Mouse (Mus musculus) CD8-positive naive resting alpha-beta T cell, adult 2 months (primary cell): ENCODE data around the gene Cpvl.

Experiments used
- DNase-seq, 2 experiments: peaks; one replicate each; pipeline ENCODE4 v3.0.0; 2022; ENCODE audit warnings: low read depth in 2 of 2, low spot score in 2 of 2

Gene Cpvl

DNA sequence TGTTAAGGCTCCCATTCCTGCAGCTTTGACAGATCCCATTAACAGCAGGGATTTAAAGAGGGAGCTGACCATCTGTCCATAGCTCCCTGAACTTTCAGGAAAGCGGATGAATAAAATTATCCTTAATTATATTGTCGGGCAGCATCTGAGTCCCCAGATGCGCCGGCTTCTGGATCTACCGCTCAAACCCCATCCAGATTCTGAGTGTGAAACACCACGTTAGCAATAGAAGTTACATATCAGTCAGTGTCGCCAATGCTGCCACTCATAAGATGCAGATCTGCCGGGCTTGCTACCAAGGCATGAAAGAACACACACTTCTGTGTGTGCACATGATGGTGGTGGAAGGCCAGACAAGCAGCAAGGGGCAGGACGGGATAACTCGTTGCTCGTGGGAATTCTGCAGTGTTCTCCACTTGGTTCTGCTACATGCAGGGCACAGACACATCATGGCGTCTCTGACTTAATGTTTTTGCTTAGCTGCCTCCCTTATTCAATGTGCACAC lies 6.2 kb downstream of the Cpvl start:
- no peak for DNase-seq

DNA sequence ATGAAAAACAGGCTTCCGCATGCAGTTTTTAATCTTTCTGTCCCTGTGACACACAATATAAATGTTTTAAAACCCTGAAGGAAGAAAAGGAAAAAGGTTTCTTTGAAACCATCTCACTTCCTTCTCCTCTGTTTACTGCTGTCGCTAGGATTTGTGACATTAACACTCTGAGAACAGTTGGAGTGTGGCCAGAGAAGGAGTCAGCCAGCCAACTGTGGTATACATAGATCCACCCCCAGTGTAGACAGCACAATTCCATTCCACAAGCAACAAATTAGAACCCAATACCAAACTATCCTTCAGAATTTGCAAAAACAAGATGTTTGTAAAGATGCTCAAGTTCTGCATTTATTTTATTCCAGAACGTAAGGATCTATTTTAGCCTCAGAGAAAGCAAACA lies 6.7 kb downstream of the Cpvl start:
- no peak for DNase-seq

DNA sequence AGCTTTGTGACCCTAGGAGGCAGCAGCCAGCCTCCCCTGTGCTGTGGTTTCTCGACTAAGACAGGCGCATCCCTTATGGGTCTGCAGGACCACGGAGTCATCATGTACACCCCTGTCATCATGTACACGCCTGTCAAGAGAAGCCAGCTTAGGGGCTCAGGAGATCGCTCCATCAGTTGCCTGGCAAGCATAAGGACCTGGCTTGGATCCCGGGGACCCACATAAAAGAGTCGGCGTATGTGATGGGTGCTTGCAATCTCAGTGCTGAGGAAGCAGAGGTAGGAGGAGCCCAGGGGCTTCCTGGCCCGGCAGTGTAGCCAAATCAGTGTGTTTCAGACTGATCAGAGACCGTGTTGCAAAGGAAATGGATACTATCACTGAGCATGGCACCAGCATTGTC lies 9.4 kb downstream of the Cpvl start:
- no peak for DNase-seq

DNA sequence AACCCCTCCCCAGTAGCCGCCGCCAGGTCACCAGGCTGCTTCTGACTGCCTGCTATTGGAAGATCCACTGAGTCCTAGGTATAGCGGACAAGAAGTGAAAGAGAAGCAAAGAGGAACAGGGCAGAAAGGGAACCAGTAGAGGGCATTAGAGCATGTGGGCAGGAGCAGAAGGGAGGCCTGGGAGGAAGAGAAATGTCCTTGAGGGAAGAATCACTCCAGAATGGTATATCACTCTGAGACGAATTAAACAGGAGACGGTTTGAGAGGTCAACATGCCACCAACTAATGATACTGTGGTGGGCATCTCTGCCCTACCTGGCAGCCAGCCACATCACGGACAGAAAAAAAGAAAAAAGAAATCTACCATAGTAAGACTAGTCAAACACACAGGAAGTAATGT lies 9.9 kb downstream of the Cpvl start:
- no peak for DNase-seq

DNA sequence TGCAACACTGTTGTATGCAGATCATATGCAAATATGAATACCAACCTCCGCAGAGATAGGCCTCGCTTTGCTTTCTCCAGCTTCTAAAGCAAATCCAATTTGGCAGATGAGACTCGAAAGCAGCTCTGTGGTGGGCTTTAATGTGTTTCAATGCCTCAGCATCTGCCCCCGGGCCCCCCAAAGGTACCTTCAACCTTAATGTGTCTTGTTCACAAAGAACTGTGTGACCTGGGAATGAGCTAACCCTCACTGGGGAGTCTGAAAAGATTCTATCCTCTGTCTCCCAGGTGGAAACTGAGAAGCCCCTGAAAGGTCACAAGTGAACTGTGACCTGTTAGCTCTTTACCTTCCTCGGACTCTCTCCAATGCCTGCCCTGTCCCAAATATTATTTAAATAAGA lies 11.9 kb downstream of the Cpvl start:
- no peak for DNase-seq

DNA sequence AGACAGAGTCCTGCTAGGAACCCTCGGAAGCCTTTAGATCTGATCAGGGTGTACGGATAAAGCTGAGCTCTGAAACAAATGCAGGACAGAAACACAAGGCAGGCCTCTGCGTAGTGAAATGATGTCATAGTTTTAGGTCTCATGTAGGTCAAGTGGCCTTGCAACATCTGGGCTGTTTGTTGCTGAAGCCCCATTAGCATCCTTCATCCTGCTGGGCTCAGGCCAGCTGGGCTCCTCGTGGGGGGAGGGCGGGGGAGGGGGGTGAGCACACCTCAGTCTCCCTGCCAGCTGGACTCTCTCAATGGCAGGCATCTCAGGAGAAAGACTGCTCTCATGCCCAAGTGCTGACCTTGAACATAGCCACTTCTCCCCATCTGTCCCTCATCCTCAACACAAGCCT lies 12.6 kb downstream of the Cpvl start:
- DNase-seq, result no peak

DNA sequence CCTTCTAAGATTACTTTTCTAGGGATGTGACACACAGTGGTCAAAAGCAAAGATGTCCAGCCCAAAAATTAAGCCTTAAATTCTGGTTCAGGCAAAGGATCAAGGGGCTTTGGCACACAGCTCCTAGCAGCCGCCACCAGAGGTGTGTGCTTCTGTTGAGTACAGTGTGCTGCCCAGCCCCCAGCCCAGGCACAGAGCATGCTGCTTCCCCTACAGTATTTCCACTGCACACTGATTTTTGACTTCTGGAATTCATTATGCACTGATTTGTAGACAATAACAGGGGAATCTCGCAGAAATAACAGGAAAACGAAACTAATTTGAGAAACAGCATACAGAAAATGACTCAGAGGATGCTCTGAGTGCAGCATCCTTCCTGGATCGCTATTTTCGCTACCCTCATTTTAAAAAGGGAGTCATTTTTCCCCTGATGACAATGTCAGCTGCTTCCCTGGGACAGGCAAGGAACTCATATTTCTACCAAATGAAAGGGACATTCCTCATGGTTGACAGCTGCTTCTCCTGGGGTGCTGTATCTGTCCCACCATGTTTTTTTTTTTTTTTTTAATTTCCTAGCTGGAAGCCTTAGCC lies 14.5 kb downstream of the Cpvl start:
- no peak for DNase-seq

DNA sequence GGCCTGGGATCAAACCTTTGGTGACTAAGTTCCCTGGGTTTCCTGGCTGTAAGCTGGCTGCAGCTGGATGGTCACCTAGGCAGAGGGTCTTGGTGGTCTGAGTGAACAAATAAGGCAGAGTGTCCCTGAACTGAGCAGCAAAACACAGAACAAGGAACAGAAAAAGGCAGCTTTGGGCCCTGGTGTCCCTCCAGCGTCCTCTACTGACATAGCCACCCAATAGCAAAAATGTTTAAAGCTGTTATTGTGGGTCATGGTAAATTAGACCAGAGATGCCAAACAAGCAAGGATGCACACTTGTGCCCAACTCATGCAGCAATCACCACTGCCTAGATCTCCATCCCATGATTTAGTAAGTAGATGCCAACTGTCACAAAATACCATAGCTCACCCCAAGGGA lies 16.5 kb downstream of the Cpvl start:
- DNase-seq, result no peak

DNA sequence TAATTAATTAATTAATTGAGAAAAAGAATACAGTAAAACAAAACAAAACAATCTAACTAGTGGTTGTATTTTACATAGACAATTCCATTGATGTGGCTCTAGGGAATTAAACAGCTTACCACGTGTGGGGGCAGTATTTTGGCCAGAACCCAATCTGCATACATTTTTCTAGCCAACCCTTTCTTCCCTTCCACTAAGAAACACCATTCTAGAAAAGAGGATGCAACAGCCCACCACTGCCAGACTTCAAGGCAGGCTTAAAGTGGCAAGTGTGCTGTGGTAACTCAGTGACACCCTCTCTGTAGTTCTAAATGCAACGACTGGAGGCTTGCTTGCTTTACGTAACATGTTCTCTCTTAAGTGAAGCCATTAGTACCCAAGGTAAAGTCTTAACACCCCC lies 18.6 kb downstream of the Cpvl start:
- DNase-seq, result no peak

DNA sequence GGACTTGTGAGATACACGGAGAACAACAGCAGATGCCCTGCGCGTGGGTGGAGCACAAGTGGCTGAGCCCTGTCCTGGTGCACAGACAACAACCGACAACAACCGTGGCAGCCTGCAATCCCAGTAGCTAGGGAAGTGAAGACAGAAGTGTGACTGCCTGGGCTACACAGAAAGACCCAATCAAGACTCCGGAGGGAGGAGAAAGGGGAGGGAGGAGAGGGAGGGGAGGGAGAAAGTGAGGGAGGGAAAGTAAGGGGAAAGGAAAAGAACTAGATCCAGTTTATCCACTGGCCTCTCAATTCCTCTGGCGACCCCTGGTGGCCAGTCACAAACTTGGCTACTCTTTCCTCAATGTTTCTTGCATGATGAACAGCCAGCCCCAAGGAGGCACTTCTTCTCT lies 20.1 kb downstream of the Cpvl start:
- DNase-seq, result peak in 1 of 2 experiments; percentile 32

DNA sequence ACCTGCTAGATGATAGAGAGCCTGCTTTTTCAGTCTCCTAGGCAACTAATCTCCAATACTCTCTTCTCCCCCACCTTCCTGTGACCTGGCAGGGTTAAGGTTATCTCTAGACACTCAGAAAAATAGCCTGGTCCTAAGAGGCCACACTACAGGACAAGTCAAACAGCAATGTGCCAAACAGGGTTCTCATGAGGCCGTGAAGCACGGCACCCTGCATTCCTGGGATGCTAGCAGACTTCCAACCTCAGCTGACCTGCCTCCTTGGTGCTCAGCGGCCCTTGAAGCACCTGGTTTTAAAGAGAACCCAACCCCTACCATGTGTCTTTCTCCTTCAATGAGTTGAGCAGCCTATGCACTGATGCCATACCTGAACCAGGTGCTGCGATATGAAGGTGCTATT lies 22.0 kb downstream of the Cpvl start:
- no peak for DNase-seq

DNA sequence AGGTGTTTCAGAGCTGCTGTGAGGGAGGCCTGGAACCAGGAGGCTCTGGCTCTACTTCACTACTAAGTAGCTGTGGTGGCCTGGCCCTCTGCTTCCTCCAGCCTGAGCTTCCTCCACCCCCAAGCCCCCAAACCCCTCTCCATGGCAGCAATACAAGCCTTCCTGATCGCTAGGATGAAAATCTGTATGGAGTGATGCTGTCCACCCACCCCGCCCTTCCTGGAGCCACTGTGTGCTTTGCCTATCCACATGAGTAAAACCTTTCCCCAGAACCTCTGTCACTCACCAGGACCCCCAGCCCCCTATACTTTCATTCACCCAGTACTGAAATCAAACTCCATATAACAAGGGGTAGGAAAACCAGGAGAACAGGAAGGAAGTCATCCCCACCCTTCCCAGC lies 22.6 kb downstream of the Cpvl start:
- no peak for DNase-seq

DNA sequence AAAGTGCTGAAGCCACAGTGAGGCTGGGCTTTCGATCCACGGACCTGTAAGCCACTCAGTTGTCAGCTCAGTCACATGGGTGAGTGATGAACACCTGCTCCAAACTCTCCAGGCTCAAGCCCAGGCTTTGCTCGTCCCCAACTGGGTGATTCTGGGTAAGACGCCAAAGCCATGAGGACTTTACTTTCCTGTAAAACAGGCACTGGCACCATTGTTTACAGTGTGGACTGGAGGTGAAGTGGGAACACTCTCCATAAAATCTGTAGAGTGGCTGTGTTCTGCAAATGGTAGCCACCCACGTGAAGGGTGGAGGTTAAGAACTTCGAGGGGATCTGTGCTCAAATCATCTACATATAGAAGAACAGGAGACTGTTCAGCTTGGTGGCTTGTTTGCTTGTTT lies 23.2 kb downstream of the Cpvl start:
- DNase-seq, result no peak

DNA sequence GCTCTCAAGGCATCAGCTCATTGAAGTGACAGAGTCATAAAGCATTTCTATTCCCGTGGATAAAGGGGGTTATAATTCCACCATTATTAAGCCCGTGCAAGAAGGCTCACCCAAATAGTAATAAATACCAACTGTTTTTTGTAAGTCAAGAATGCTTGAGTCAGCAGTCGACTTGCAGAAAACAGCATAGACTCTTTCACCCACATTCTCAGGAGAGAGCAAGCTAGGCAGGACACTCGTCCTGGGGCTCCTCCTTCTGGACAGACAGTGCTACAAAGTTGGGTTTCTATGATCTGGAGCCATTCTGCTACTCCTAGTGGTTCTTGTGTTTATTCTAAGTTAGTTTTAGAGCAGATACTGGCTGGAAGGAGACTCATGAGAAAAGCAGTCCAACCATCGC lies 24.4 kb downstream of the Cpvl start:
- no peak for DNase-seq

DNA sequence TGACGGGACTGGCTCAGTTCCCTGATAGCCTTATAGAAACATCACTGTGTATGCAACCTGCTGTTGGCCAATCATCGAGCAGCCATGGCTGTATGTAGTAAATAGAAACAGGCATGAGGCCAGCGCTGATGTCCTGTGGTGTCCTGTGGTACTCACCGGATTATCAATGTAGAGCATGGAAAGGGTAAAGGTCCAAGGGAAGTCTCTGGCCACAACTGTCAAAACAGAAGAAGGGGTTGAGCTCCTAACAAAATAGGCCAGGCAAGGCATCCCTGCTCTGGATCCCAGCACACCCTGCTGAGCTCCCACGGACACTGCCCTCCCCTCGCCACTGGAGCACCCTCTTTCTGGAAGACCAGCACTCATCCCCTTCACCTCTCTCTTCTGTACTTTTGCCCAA lies 25.1 kb downstream of the Cpvl start:
- no peak for DNase-seq

DNA sequence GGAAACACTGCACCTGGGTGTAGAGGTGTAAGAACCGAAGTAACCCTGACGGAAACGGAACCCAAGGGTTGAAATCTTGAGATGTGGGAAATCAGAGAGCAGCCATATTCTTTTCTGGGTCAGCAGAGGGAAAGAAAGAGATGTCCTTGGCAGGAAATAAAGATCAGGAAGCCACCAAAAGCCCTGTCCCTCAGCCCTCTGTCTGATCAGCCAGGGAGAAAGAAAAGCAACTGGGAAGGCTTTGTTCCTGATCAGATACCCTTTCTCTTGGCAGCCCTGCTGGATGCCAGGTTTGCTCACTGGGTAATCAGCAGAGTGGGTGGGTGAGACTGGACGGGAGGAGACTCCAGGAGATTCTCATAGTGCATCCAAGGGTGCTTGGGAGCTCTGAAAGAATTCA lies 27.1 kb downstream of the Cpvl start:
- DNase-seq, result no peak

DNA sequence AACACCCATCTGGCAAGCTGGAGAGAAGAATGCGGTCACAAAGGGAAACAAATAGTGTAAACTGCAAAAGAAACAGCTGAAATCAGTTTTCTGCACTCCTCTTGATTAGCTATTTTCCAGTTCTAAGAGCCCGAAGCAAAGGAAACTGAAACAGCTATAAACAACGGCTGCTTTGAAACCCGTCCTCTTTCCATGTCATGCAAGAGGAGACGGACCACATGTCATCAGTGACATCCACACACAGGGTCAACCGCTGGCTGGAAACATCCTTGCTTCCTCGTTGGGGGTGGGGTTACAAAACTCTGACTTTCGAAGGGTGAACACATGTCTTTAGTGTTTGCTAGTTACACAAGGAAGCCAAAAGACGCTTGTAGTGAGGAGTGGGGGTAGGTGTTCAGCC lies 27.6 kb downstream of the Cpvl start:
- no peak for DNase-seq

DNA sequence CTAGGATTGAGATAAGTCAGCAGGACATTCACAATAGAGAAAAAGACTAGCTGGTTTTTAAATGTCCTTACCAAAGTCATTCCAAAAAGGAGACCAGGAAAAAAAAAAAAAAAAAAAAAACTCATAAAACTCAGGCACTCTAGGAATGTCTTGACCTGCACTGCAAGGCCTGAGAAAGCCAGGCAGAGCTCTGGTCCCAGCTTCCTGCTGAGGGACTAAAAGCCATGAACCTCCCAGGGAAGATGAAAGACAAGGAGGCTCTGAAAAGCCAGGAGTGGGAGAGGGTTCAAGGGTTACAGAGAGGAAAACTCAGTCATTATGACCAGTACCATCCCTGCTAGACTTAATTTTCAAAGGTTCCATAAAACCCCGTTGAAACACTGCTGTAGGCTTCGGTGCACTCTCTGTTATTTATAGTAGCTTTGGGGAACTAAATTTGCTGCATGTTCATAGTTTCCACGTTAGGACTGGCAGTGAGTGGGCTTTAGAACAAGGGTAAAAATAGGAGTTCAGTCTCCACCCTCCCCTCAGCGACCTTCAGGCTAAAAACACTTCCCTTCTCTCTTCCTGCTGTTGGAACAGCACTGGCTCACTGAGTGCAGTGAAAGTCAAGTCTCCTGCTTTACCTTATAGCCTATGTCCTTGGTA lies 30.0 kb downstream of the Cpvl start:
- DNase-seq, result no peak

DNA sequence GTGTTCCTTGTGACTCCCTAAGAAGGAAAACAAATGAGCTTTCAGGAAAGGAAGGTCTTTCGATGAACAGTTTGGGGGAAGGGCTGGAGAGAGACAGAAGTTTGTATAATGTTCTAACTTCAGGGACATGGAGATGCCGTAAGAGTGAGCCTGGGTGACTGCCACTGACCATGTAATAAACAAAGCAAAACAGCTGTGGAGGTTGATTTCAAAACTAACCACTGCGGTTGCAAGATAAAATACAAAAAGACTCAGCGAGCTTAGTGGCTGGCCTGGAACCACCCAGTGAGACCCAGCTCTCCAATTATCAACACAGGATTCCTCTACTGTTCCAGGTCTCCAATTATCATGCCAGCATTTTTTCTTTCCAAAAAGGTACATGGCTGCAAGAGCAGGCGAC lies 33.6 kb downstream of the Cpvl start:
- no peak for DNase-seq

DNA sequence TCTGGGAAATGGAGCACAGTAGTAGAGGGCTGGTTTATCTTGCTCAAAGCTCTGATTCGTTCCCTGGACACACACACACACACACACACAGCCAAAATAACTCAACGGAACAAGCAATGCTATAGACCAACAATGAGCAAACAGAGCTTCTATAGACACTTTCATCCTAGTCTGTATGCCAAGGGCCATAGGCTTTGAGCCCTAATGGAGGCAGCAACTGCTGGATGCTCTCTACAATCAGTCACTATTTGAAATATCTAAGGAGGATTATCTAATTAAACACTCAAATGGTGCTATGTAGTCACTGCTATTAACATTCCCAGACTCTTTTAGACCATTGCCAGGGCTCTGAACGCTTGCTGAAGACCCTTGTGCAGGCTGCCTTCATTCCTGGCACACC lies 34.1 kb downstream of the Cpvl start:
- DNase-seq, result no peak

DNA sequence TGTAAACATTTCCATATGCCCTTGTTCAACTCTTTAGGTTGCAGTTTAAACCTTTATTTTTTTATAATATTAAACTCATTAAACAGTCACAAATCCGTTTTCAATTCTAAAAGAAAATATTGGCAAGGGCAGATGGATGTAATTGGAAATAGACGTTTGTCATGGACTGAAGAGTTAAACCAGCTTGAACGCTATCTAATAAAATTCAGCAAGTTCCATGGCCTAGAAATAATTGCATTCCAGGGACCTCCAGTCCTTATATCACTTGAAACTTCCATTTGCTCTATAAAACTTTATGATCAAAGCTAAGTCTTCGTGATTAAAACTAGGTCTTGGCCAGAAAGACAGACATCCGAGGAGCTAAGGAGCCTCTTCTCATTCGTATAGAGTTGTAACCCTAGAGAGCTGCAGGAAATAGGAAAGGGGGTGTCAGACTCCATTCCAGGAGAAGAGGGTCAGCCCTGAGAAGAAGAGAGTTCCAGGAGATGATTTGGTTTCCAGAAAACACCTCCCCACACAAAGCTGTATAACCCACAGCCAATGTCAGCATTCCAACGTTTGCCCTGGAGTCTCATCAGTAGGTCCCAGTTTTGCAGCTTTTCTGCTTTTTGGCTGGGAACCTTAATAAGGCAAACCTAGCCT lies 36.2 kb downstream of the Cpvl start:
- DNase-seq, result no peak

DNA sequence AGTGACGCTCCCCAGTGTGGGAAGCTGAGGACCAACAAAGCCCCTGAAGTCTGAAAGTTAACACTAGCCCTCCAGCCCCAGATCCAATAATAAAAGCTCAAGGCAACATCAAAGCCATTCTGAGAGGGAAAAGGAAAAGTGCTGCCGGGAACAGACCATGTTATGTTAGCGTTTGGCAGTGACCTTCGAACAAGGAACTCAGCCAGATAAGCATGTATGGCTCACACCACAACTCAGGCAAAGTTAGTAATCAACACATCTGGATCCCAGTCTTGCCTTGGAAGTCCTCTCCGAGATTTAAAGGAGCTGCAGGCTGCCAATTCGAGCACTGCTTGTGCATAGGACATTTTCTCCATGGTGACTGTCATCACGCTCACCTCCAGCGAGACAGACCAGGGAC lies 38.7 kb downstream of the Cpvl start:
- DNase-seq, result no peak

DNA sequence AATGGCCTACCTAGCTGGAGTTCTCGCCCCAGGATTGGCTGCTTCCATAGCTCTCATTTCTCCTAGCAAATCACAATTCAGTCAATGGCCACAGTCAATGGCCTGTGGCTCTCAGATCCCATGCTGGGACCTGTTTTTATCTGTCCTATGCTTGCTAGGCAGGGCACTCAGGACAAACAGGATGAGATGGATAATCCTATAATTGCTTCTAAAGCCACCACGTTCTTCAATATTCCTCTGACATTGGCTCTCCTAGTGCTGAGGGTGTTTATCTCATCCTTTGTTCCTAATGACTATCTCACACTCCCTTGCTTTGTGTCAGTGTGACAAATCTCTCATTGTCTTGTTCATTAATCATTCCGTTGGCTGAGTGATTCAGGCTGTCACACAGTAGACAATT lies 39.5 kb downstream of the Cpvl start:
- DNase-seq, result no peak
